ENCODE assay signal across 9 mouse cellular contexts in genomic region chr4:62705013-62705412, GRCm38 (mm10).
DNase-seq lines count a peak whose midpoint lies in the region; ATAC-seq and TF ChIP-seq lines count a peak whose summit lies in the region.
"Had no signal": no experiment of that assay in that cellular context is flagged by ENCODE, and none has a peak within 500 bp of the region (broad histone marks: within the 10 kb centered on the region; RNA-seq: fewer than 3 reads in every experiment).

No protein-coding gene starts in this region.

- TF ChIP-seq CTCF in lung, postnatal 0 days (IDR thresholded peaks at IDR 0.05): no peak
- TF ChIP-seq CTCF in lung, adult 2 months (IDR thresholded peaks at IDR 0.05; ENCODE audit: insufficient read depth, low read length): no peak

- WGBS in lung, postnatal 0 days: 63% methylated on average over 10 of the region's 10 CpGs
- 60% methylated on average over 10 of the region's 10 CpGs for WGBS in lung, adult 2 months
- WGBS in stomach, embryonic 14.5 days: 62% methylated on average over 10 of the region's 10 CpGs

- H3K4me3 ChIP-seq in lung, postnatal 0 days (ENCODE audit: low read depth, low read length): no peak overlapping the region
- H3K4me3 ChIP-seq in lung, adult 2 months (replicated peaks; ENCODE audit: extremely low read depth, low read depth, low read length): no peak overlapping the region
- no peak overlapping the region for H3K4me3 ChIP-seq in stomach, embryonic 14.5 days (ENCODE audit: low read depth, low read length)

- no peaks in the 10 kb centered on the region for H3K9me3 ChIP-seq in lung, postnatal 0 days (ENCODE audit: low read length)
- no peaks in the 10 kb centered on the region for H3K9me3 ChIP-seq in stomach, embryonic 14.5 days (ENCODE audit: control insufficient read depth, low read depth, low read length)

- no peak for TF ChIP-seq EP300 in lung, postnatal 0 days (IDR thresholded peaks at IDR 0.05)

- no peak overlapping the region for H3K4me2 ChIP-seq in lung, postnatal 0 days (replicated peaks; ENCODE audit: low read depth, low read length)
- H3K4me2 ChIP-seq in stomach, embryonic 14.5 days (replicated peaks; ENCODE audit: low read depth, low read length): no peak overlapping the region

- H3K9ac ChIP-seq in lung, postnatal 0 days (replicated peaks; ENCODE audit: low read depth): no peak overlapping the region
- H3K9ac ChIP-seq in stomach, embryonic 14.5 days (replicated peaks; ENCODE audit: low read depth, low read length): no peak overlapping the region

- no peaks in the 10 kb centered on the region for H3K27me3 ChIP-seq in lung, postnatal 0 days (replicated peaks; ENCODE audit: insufficient read depth, low read length)
- H3K27me3 ChIP-seq in stomach, embryonic 14.5 days (ENCODE audit: control insufficient read depth, insufficient read depth, low read length): no peaks in the 10 kb centered on the region

- peaks cover 8% of the 10 kb centered on the region; the same call in 1 of the 2 replicates for H3K36me3 ChIP-seq in lung, postnatal 0 days (ENCODE audit: insufficient read depth, low read length)
- peaks cover 32% of the 10 kb centered on the region; the same call in 1 of the 2 replicates for H3K36me3 ChIP-seq in stomach, embryonic 14.5 days (ENCODE audit: control insufficient read depth, insufficient read depth, low read length)

- H3K4me1 ChIP-seq in lung, postnatal 0 days (ENCODE audit: insufficient read depth, low read depth, low read length): peaks cover 4% of the 10 kb centered on the region; the same call in 1 of the 2 replicates
- H3K4me1 ChIP-seq in lung, adult 2 months (ENCODE audit: control insufficient read depth, insufficient read depth, low read length): no peaks in the 10 kb centered on the region; the same call in 1 of the 2 replicates
- H3K4me1 ChIP-seq in stomach, embryonic 14.5 days (ENCODE audit: control insufficient read depth, insufficient read depth, low read length): peaks cover 37% of the 10 kb centered on the region

- peak; percentile 95 for DNase-seq in heart, adult 11 months
- no peak for DNase-seq in heart, adult 18-20 months
- no peak for DNase-seq in lung, postnatal 0 days (ENCODE audit: low spot score)
- no peak for DNase-seq in lung, adult 2 months
- DNase-seq in fibroblast of lung, adult 2 months (ENCODE audit: low read depth): peak; percentile 85
- DNase-seq in cerebellum, adult 9-11 months: no peak
- DNase-seq in layer of hippocampus, adult 18-20 months (ENCODE audit: low spot score in 2 of 2): no peak
- DNase-seq: right cerebral cortex, adult 18-20 months had no signal

- ATAC-seq in lung, postnatal 0 days: peak; percentile 49
- 0 out of 2 replicates have a peak, but pooled peaks have one; percentile 15 for ATAC-seq in stomach, embryonic 14.5 days (ENCODE audit: insufficient number of reproducible peaks, insufficient read depth, low FRiP score, low read depth)

- no peak for TF ChIP-seq POLR2A in lung, adult 2 months (IDR thresholded peaks at IDR 0.05; ENCODE audit: borderline replicate concordance, extremely low read depth, low read depth, low read length)

- no peak overlapping the region for H3K27ac ChIP-seq in lung, postnatal 0 days (ENCODE audit: low read length)
- peak overlapping the region; percentile 77 for H3K27ac ChIP-seq in stomach, embryonic 14.5 days (ENCODE audit: low read length)

Comparison
In these comparisons a context has a peak if more than half of its experiments do, and no peak if none do; other contexts are left out.
1. DNase-seq: peak in heart, adult 11 months (single experiment) and fibroblast of lung, adult 2 months (single experiment); none in heart, adult 18-20 months (0 of 2), lung, postnatal 0 days (single experiment), lung, adult 2 months (single experiment), cerebellum, adult 9-11 months (single experiment) and layer of hippocampus, adult 18-20 months (0 of 2).